In the genomic region with DNA sequence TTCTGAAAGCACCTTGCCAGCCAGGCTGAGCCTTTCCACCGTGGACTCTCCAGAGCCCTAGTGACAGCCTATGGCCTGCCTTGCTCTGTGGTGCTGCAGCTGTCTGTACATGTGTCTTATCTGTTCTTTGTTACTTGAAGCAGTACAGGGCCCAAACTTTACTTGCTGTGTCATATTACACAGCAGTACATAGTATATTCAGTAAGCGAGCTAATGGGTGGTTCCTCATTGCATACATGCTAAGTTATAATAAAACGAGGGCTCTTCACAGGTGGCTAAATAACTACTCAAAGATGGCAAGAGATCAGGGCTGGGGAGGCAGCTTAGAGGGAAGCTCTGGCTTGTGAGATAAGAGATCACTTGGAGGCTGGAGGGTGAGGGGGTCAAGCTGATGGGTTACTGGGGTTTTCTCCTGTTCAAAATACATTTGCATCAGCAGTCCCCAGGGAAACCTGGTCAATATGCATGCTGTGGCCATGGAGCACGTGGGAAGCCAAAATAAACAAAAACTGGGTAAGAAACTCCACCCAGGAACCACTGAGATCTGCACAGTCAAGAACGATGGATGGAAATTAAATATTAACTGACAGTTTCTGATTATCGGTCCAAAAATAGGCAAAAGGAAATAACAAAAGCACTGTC, we compare ENCODE assay signal across 13 mouse cellular contexts. TPM values are rescaled to one million over a fixed set of nuclear protein-coding genes. Genes with fewer than 3 reads are reported as not detected.
DNase-seq lines count a peak whose midpoint lies in the region; ATAC-seq and TF ChIP-seq lines count a peak whose summit lies in the region.
"Had no signal": no experiment of that assay in that cellular context is flagged by ENCODE, and none has a peak within 500 bp of the region (broad histone marks: within the 10 kb centered on the region; RNA-seq: fewer than 3 reads in every experiment).

No protein-coding gene starts in this region.

- no peak overlapping the region for H3K9ac ChIP-seq in heart, embryonic 12.5 days
- no peak overlapping the region for H3K9ac ChIP-seq in midbrain, embryonic 16.5 days (ENCODE audit: low read depth, low read length)
- H3K9ac ChIP-seq in liver, embryonic 15.5 days = no peak overlapping the region
- no peak overlapping the region for H3K9ac ChIP-seq in lung, postnatal 0 days (replicated peaks; ENCODE audit: low read depth)
- H3K9ac ChIP-seq: embryonic facial prominence, embryonic 15.5 days; forebrain, embryonic 12.5 days; neural tube, embryonic 15.5 days had no signal

- H3K4me1 ChIP-seq in heart, embryonic 12.5 days (replicated peaks) = peaks cover 31% of the 10 kb centered on the region
- H3K4me1 ChIP-seq in midbrain, embryonic 10.5 days = peaks cover 21% of the 10 kb centered on the region
- peaks cover 3% of the 10 kb centered on the region; the same call in 1 of the 2 replicates for H3K4me1 ChIP-seq in midbrain, embryonic 16.5 days (ENCODE audit: control insufficient read depth, insufficient read depth, low read length)
- peaks cover 28% of the 10 kb centered on the region for H3K4me1 ChIP-seq in liver, embryonic 15.5 days (replicated peaks)
- peaks cover under 1% of the 10 kb centered on the region; the same call in 1 of the 2 replicates for H3K4me1 ChIP-seq in lung, postnatal 0 days (ENCODE audit: insufficient read depth, low read depth, low read length)

- WGBS in heart, embryonic 12.5 days = 42% methylated on average over 6 of the region's 6 CpGs
- WGBS in midbrain, embryonic 10.5 days = 82% methylated on average over 6 of the region's 6 CpGs
- WGBS in midbrain, embryonic 16.5 days = 64% methylated on average over 6 of the region's 6 CpGs
- 17% methylated on average over 6 of the region's 6 CpGs for WGBS in liver, embryonic 15.5 days (ENCODE audit: insufficient replicate concordance)
- WGBS in lung, postnatal 0 days = 28% methylated on average over 6 of the region's 6 CpGs

- TF ChIP-seq EP300 in lung, postnatal 0 days (IDR thresholded peaks at IDR 0.05) = no peak

- H3K27me3 ChIP-seq in heart, embryonic 12.5 days (replicated peaks) = no peaks in the 10 kb centered on the region
- H3K27me3 ChIP-seq in midbrain, embryonic 10.5 days (ENCODE audit: low read depth, poor library complexity, severe bottlenecking) = 0 out of 2 replicates have a peak, but pooled peaks cover 5% of the 10 kb centered on the region
- no peaks in the 10 kb centered on the region for H3K27me3 ChIP-seq in midbrain, embryonic 16.5 days (ENCODE audit: control insufficient read depth, insufficient read depth, low read depth, low read length)
- H3K27me3 ChIP-seq in liver, embryonic 15.5 days = no peaks in the 10 kb centered on the region
- no peaks in the 10 kb centered on the region for H3K27me3 ChIP-seq in lung, postnatal 0 days (replicated peaks; ENCODE audit: insufficient read depth, low read length)
- H3K27me3 ChIP-seq: embryonic facial prominence, embryonic 15.5 days; forebrain, embryonic 12.5 days; neural tube, embryonic 15.5 days had no signal

- no peaks in the 10 kb centered on the region for H3K9me3 ChIP-seq in heart, embryonic 12.5 days (replicated peaks)
- H3K9me3 ChIP-seq in midbrain, embryonic 10.5 days (replicated peaks) = no peaks in the 10 kb centered on the region
- no peaks in the 10 kb centered on the region for H3K9me3 ChIP-seq in midbrain, embryonic 16.5 days (replicated peaks; ENCODE audit: control insufficient read depth, low read length, poor library complexity, severe bottlenecking)
- no peaks in the 10 kb centered on the region for H3K9me3 ChIP-seq in liver, embryonic 15.5 days (replicated peaks)
- H3K9me3 ChIP-seq in lung, postnatal 0 days (ENCODE audit: low read length) = no peaks in the 10 kb centered on the region
- H3K9me3 ChIP-seq: embryonic facial prominence, embryonic 15.5 days; forebrain, embryonic 12.5 days; neural tube, embryonic 15.5 days had no signal

- DNase-seq in heart, postnatal 25 days (ENCODE audit: low spot score) = no peak
- DNase-seq in midbrain, embryonic 10.5 days (ENCODE audit: low spot score) = no peak
- no peak for DNase-seq in lung, postnatal 0 days (ENCODE audit: low spot score)
- no peak for DNase-seq in lung, postnatal 14 days
- DNase-seq: heart, postnatal 10 days; kidney, postnatal 14 days had no signal

- TF ChIP-seq CTCF in lung, postnatal 0 days (IDR thresholded peaks at IDR 0.05) = no peak

- H3K4me2 ChIP-seq in heart, embryonic 12.5 days = no peak overlapping the region
- H3K4me2 ChIP-seq in midbrain, embryonic 16.5 days (ENCODE audit: low read length) = no peak overlapping the region
- no peak overlapping the region for H3K4me2 ChIP-seq in liver, embryonic 15.5 days
- H3K4me2 ChIP-seq in lung, postnatal 0 days (replicated peaks; ENCODE audit: low read depth, low read length) = no peak overlapping the region
- H3K4me2 ChIP-seq: embryonic facial prominence, embryonic 15.5 days; forebrain, embryonic 12.5 days; neural tube, embryonic 15.5 days had no signal

- H3K4me3 ChIP-seq in heart, embryonic 12.5 days = no peak overlapping the region
- H3K4me3 ChIP-seq in midbrain, embryonic 10.5 days = no peak overlapping the region
- H3K4me3 ChIP-seq in midbrain, embryonic 16.5 days (ENCODE audit: low read depth, low read length) = no peak overlapping the region
- H3K4me3 ChIP-seq in liver, embryonic 15.5 days (replicated peaks) = no peak overlapping the region
- no peak overlapping the region for H3K4me3 ChIP-seq in lung, postnatal 0 days (ENCODE audit: low read depth, low read length)
- H3K4me3 ChIP-seq: embryonic facial prominence, embryonic 15.5 days; forebrain, embryonic 12.5 days; neural tube, embryonic 15.5 days had no signal

- 0 out of 2 replicates have a peak, but pooled peaks have one; percentile 51 for ATAC-seq in heart, embryonic 12.5 days (ENCODE audit: insufficient number of reproducible peaks, low FRiP score)
- no peak for ATAC-seq in midbrain, embryonic 16.5 days
- ATAC-seq in liver, embryonic 15.5 days (ENCODE audit: insufficient read depth) = peak; percentile 47
- no peak for ATAC-seq in lung, postnatal 0 days
- no peak for ATAC-seq in monocyte, adult 5-6 weeks (replicated peaks; ENCODE audit: insufficient number of reproducible peaks, low FRiP score, low TSS enrichment, poor library complexity, severe bottlenecking)

- H3K27ac ChIP-seq in heart, embryonic 12.5 days (ENCODE audit: poor library complexity, severe bottlenecking) = no peak overlapping the region
- peak overlapping the region; percentile 33; the same call in 1 of the 2 replicates for H3K27ac ChIP-seq in midbrain, embryonic 10.5 days (replicated peaks)
- H3K27ac ChIP-seq in midbrain, embryonic 16.5 days (ENCODE audit: low read length) = no peak overlapping the region
- H3K27ac ChIP-seq in liver, embryonic 15.5 days (replicated peaks) = no peak overlapping the region; the same call in 1 of the 2 replicates
- H3K27ac ChIP-seq in lung, postnatal 0 days (ENCODE audit: low read length) = no peak overlapping the region
- H3K27ac ChIP-seq: embryonic facial prominence, embryonic 15.5 days; forebrain, embryonic 12.5 days; neural tube, embryonic 15.5 days had no signal

- intact Hi-C loops in heart, postnatal 25 days (cut with DNase I) = no loop called here

- H3K36me3 ChIP-seq in heart, embryonic 12.5 days = no peaks in the 10 kb centered on the region
- no peaks in the 10 kb centered on the region for H3K36me3 ChIP-seq in midbrain, embryonic 10.5 days
- no peaks in the 10 kb centered on the region for H3K36me3 ChIP-seq in midbrain, embryonic 16.5 days (ENCODE audit: control insufficient read depth, insufficient read depth, low read length)
- no peaks in the 10 kb centered on the region for H3K36me3 ChIP-seq in liver, embryonic 15.5 days (replicated peaks)
- no peaks in the 10 kb centered on the region for H3K36me3 ChIP-seq in lung, postnatal 0 days (ENCODE audit: insufficient read depth, low read length)
- H3K36me3 ChIP-seq: embryonic facial prominence, embryonic 15.5 days; forebrain, embryonic 12.5 days; neural tube, embryonic 15.5 days had no signal

RNA-seq across cellular contexts. Expression of a gene that starts 32.8 kb away (rescaled TPM):
- 459 and 491 TPM in 2 replicates for polyA plus RNA-seq in heart, embryonic 12.5 days (2016; fragmentation: Nextera tagmentation; extraction: Ambion mirVana)
- total RNA-seq in heart, postnatal 25 days (2021) = 100 to 1,000 TPM; 201 to 234 TPM
- polyA plus RNA-seq in midbrain, embryonic 10.5 days (2016; fragmentation: Nextera tagmentation; extraction: Ambion mirVana) = 479 and 502 TPM in 2 replicates
- polyA plus RNA-seq in midbrain, embryonic 16.5 days (2015; fragmentation: Nextera tagmentation; extraction: Ambion mirVana) = 495 and 501 TPM in 2 replicates
- 157 and 182 TPM in 2 replicates for polyA plus RNA-seq in liver, embryonic 15.5 days (2015; fragmentation: Nextera tagmentation; extraction: Ambion mirVana)
- 428 and 445 TPM in 2 replicates for polyA plus RNA-seq in lung, postnatal 0 days (2015; fragmentation: Nextera tagmentation; extraction: Ambion mirVana)
- 64.0 to 120 TPM (median 90.5 TPM) in 3 replicates for total RNA-seq in monocyte, adult 5-6 weeks (2017)

Comparison
In these comparisons a context has a peak if more than half of its experiments do, and no peak if none do; other contexts are left out.
1. ATAC-seq: peak in heart, embryonic 12.5 days (single experiment) and liver, embryonic 15.5 days (single experiment); none in midbrain, embryonic 16.5 days (single experiment), lung, postnatal 0 days (single experiment) and monocyte, adult 5-6 weeks (single experiment).